Mouse (Mus musculus) lung, postnatal 0 days (tissue): ENCODE results near the gene Enpp1.

ENCODE experiments used
- CTCF ChIP-seq: IDR thresholded peaks from 2 replicates; pipeline ENCODE4 v1.5.1; 2016; ENCODE audit warnings: antibody characterized with exemption, mild to moderate bottlenecking
- EP300 ChIP-seq: IDR thresholded peaks from 2 replicates; pipeline ENCODE4 v1.6.1; 2016; ENCODE audit warnings: antibody characterized with exemption, mild to moderate bottlenecking, control low read depth

DNA sequence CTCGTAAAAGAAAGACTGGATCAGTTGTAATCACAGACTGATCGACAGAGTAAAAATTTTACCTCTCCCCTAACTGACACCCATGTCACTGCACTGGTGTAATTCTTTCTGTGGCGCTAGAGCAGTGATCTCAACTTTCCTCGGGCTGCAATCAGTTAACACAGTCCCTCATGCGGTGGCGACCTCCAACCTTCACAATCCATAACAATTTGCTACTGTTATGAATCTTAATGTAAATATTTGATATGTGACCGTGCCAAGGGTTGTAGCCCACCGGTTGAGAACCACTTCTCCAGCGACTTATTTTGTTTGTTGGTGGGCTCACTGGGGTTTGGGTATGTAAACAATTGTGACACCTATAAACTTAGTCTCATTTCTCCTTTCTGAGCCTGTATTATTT is 83.5 kb downstream of the Enpp1 start:
- no peak for TF ChIP-seq CTCF
- TF ChIP-seq EP300: no peak
